Mouse (Mus musculus) kidney, postnatal 36 days (tissue): ENCODE measurements around the gene Vsir.
A peak's percentile ranks its signal among the peaks of the same experiment; 100 is the strongest.

Source experiments
- DNase-seq, 2 experiments: peaks; one replicate each; pipeline ENCODE4 v3.0.0; 2021 to 2022; ENCODE audit warnings: mixed read lengths in 2 of 2

Gene Vsir

DNA sequence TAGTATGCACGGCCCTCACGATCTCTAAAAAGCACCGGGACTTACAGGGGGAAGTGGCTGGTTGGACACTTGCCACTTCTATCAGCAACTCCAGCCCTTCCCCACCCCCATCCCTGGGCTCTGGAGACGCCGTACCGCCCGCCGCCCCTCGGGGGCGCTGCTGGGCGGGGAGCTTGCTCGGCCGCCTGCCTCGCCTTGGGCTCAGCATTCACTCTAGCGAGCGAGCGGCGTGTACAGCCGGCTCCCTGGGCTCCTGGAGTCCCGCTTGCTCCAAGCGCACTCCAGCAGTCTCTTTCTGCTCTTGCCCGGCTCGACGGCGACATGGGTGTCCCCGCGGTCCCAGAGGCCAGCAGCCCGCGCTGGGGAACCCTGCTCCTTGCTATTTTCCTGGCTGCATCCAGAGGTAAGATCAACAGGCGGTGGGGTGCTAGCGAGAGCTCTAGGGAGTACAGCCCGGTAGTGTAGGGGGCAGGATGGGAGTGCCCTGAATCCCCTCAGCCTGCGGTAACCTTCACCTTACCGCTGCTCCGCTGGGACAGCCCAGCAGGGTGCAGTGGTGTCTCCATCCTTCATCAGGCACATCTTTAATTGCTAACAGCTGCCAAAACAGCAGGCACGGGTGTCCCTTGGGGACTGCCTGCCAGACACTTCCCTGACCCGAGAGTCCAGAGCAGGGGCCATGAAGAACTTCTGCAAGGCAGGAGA, at the start of gene Vsir:
Gene Vsir, plus strand, starts transcription at position 151 of the 705 bp plus-strand sequence.
- peak; percentile 77 to 86 for DNase-seq

DNA sequence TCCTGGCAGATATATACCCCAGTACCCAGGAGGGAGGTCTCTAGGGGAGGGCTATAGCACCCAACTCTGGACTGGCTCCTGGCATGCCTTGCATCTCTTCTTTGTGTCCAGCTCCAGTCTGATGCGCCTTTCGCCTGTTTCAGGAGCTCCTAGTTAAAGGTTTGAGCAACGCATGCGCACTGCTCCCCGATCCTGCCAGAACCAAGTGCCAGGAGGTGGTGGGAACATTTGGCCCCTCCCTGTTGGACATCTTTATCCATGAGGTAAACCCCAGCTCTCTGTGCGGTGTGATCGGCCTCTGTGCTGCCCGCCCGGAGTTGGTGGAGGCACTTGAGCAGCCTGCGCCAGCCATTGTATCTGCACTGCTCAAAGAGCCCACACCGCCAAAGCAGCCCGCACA, 47.0 kb upstream of the Vsir start:
- DNase-seq: no peak

DNA sequence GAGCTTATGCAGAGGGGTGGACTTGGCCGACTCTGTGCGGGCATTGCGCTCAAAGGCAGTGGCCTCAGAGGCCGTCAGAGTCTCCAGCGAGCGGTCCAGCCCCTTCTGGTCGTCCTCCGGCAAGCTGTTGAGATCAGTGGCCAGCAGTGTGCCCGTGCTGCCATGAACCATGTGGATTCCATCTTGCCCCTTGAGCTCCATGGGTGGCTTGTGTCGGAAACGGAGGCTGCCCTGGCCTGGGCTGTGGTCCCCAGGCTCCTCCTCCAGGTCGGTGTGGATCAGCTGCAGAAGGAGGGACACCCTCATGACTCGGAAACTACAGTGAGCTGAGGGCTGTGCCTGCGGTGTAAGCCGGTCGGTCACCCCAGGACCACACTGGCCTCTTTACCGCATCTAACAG, 43.2 kb upstream of the Vsir start:
- DNase-seq: no peak

DNA sequence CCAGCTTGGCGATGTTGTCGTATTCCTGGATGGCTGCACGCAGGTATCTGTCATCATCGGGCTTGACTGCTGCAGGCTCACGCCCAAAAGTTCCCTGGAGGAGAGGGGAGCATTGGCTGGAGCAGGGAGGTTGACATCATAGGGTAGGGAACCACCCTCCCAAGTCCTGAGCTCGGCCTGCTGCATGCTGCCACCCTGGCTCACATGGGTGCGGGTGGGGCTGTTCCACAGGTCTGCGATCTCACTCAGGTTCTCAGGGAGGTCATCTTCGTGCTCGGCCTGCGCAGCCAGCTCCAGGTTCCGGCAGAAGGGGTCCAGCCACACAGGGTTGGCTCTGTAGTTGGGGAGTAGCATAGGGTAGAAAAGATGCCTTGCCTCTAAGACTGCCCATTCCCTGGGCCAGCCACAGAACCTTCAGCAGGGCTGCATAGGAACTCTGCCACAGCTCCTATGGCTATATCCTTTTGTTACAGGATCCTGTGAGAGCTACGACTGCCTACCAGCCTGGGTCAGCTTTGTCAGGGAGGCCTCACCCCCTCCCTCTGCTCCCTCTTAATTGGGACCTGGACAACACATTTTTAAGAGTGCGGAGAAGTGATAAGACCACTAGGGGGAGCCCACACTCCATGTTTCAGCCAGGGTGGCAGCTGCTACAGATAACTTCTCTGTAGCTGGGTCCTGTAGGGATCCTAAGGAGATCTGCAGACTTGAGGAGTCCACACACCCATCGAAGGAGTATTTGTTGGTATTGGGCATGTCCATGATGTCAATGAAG, 41.6 kb upstream of the Vsir start:
- peak; percentile 76 to 84 for DNase-seq

DNA sequence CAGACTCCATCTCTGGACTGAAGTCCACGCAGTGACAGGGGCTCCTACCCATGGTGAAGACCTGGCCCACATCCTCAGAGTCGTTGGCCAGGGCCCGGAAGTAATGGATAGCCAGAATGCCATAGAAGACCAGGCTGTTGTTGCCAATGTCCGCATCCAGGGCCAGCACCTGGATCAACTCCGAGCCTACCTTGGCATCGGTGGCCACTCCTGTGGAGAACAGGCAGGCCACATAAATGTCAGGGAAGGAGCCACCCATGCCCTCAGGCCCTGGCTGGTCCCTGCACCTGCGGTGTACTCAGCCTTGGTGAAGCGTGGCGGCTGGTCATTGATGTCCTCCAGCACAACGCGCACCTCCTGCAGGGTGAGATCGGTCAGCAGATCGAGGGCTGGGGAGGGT, 36.0 kb upstream of the Vsir start:
- DNase-seq: no peak

DNA sequence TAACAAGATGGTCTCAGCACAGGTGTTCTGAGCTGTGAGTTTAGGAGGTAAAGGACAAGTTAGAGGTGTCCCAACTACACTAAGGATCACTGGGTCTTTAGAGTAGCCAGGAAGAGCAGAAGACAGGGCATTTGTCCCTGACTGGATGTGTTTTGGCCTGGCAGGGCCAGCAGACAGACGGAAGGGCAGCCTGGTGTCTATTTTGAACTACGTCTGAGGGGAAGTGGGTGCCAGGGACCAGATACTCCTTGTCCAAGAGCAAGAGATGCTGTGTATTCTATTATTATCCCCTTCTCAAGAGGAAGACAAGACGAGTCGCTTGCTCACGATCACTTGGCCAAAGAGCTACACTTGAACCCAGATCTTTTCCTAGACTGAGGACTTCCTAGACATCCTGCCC, 33.0 kb upstream of the Vsir start:
- no peak for DNase-seq

DNA sequence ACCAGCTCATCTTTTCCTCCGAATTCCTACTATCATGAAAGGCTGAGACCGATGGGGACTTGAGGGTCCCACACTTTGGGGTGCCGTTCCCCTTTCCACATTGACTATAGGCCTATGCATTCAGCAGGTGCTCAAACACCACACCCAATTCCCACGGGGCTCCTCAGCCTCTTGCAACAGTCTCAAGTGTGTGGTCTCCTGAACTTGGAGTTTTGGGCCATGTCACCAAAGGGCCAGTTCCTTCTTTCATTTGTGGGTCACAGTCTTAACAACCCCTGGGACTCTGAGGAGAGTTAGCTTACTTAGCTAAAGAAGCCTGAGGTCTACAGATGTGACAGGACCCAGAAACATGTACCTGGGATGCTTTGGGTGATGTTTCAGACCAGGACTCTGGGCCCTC, 30.5 kb upstream of the Vsir start:
- DNase-seq: no peak

DNA sequence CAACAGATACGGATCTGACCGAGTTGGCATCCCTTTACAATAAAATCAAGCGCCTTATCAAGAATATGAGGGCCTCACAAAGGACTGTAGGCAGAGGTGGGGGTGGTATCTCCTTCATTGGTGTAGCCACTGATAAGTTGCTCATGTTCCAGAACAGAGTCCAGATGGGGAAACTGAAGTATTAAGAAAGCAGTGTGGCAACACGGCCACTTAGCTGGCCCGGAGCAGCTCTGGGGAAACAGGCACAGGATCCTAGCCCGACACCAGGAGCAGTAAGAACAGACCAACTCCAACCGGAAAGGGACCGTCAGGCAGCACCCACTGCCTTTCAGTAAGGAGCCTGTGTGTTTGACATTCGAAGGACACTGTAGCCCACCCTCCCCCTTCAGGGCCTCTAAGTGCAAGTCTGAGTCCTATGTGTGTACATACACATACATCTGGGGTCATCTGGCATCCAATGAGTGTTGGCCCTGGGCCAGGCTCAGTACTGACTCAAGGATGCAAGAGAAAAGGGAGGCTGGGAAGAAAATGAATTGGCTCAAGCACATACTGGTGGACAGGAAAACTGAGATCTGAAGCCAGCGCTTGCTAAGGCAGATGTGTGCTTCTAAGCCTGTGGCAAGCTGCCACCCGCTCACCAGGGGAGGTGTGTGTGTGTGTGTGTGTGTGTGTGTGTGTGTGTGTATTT, 17.5 kb upstream of the Vsir start:
- no peak for DNase-seq

DNA sequence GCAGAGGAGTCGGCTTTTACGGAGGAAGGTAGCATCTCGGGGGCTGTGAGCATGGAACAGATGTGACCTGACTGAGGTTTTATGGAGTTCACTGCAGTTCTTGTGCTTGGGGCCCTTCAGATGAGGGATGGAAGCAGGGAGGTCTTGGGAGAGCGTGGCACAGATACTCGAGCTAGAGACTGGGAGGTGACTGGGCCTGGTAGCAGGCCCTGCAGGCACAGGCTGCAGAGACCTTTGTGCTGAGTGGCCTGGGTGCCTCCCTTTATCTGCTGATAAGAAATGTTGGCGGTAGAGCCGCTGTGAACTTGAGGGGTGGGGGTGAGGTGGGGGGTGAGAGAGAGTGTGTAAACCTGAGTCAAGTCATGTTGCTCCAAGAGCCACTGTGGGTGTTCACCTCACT, 12.1 kb upstream of the Vsir start:
- DNase-seq: no peak

DNA sequence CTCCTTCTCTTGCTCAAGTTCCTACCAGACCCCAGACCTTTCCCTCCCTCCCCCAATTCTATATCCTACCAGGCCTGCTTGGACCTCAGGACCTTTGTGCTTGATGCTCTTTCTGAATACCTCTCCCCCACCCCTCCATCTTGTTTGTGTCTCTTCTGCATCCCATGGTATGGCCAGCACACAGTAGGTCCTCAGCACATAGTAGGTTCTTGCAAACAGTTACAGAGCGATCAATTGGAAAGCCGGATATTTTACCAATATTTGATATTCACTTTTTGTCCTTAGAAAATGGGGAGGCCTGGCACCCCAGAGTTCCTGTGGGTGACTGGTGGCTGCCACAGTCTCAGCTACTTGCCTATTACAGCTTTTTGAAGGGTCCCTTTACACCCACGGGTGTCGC, 11.6 kb upstream of the Vsir start:
- DNase-seq: no peak

DNA sequence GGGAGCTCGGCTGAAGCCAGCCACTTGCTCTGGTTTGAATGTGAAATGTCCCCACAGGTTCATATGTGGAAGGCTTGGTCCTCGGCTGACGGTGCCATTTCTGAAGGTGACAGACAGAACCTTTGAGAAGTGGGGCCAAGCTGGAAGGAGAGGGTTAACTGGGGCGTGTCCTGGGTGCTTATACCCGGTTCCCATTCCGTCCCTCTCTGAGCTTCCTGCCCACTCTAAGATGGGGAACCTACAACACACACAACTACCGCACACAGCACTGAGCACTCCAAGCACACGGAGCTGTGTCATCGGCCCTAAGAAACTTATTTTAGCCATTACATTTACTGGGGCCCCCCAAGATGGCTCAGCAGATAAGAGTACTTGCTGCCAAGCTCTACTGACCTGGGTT, 5.1 kb upstream of the Vsir start:
- DNase-seq: no peak

DNA sequence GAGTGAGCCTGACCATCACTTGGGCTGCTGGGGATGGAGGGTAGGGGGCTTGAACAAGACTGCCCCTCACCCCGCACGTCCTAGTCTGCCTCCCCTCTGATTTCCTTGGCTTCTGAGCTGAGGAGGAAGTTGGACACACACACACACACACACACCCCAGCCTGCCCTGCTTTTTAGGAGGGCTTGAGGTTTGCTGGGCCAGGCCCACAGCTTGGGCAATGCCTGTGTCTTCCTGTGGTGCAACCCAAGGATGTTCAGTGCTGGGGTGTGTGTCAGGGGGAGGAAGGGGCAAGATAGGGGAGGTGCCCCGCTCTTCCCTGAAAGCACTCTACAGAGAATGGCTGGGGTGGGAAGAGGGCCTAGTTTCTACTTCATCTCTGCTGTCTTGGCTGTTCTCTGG, 2.5 kb upstream of the Vsir start:
- no peak for DNase-seq

DNA sequence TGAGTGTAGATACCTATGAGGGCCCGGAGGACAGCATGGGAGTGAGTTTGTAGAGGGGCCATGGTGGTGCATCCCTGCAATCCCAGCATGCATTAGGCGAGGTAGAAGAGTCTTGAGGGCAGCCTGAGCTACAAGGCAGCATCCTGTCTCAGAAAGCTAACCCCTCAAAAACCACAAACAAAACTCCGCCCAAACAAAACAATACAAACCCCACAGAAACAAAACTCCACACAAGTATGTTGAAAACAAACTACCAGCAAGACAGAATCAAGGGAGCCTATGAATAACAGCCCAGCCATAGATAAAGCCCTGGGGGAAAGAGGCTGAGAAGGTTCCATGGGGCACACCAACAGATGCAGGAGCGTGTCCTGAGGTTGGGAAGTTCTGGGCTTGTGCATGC, 595 bp upstream of the Vsir start:
- no peak for DNase-seq

DNA sequence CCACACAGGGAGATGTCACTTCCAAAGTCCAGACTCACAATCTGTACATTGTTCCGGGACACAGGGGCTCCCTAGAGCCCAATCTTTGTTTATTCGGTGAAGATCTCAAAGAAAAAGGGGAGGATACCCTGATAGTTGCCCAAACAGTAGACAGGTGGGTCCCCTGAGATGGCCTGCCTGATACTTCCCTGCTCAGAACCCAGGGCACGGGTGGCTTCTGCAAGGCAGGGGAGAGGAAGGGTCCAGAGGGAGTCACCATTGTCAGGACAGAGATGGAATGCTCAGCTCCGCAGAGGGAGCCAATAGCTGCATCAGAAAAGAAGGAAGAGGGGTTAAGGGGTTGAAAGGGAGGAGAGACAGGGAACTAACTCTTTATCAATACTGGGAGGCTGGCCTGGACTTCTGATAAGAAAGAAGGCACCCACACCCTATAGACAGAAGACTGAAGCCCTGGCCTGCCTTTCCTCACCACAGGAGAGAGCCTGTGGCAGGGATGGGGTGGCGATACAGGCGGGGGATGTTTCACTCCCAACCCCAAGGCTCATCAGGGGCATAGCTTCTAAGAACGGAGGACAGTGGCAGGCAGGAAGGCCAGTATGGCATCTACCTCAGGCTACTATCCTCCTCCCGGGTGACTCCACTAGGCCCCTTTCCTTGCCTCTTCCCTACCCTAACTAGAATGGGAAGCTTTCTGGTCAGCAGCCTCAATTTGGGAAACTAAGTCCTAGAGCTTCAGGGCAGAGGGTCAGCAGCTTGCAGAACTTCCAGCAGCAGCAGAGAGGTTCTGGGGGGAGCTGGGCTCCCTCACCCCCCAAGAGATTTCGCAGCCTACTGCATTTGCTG, 1.3 kb downstream of the Vsir start:
- no peak for DNase-seq

DNA sequence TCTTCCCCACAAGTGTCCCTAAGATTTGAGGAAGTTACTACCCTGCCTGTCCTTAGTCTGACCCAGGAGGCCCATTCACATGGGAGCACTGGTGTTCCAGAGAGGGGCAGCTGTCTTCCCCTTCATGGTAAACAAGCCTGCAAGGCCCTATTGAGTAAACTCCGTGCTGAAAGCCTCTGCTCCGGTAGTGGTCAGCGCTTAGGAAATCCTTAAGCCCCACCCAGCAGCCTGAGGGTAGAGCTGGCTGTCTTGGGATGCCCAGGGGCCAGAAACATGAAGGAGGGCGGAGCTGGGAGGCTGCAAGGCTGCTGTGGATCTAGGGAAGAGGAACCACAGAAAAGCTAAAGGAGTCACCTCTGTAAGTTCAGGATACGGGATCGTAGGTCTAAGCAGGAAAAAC, 2.4 kb downstream of the Vsir start:
- DNase-seq: peak; percentile 54 to 55

DNA sequence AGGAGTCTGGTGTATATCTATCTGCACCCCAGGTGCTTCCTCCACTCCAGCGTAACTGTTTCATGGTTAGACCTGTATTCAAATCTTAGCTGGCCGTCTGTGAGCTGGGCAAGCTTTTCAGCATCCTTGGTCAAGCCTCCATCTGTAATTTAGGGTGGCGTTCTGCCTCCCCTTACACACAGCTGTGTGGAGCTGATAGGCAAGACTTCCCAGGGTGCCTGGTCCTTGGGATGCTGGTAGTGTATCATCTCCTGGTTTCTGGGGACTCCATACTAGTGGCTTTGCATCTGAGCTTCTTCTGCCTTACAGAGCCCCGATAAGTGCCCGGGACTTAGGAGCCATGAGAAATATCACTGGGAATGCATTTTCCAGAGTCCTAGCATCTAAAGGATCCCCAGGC, 3.0 kb downstream of the Vsir start:
- DNase-seq: no peak

DNA sequence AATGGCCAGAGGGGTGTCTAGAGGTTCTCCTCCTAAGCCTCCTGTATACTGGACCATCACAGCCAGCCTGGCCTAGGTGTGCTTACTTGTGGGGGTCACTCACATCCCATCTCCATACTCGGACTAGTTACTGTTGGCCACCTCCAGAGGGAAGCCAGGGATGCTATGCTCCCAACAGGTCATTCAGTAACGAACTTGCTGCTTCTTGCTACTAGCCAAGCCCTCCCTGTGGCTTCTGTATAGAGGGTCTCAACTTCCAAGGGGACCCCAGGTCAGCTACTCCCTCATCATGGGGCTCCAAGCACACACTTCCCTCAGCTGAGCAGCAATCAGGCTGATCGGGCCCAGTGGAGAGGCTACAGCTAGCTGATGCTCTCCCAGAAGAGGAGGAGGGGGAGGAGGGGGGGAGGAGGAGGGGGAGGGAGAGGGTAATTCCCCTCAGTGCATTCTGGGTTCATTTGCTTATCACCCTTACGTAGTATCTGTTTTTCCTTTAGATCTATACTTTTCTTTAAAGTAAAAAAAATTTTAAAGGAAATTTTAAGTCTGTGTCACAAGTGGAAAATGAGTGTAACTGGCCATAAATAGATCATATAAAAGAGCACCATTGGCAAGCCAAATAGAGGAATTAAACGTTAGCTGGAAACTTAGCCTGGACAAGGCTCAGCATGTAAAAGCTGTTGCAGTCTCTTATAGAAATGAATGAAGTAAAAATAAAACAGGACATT, 3.6 kb downstream of the Vsir start:
- no peak for DNase-seq

DNA sequence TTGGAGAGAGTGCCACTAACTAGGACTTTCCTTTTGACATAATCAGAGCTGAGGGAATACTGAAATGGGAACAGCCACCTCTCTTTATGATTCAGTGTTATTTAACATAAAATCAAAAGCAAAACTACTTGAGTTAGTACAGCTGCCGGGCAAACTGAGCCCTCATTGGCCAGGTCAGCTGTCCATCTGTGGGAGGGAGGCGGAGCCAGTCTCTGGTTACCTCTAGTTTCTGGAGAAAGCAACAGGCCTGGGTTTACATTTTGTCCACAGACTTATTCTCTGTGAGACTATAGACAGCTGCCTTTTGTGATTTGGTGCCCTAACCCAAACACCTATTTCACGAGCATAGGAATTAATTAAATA, 4.1 kb downstream of the Vsir start:
- DNase-seq: peak; percentile 93 to 96

DNA sequence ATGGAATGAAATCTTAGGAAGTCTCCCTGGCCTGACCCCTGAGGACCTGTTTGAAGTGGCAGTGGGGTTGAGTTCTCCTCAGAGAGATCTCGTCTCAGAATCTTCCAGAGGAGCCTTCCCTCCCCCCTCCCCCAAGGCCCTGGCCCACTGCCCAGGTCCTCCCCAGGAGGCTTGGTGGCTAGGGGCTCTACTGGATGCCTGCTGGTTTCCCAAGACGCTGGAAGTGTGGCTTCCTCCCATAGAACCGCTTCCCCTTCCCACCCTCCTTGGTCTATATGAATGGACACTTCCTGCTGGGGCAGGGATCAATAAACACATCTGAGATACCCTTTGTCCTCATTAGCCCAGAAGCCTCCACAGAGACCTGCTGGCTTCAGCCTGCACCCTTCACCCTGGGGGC, 4.6 kb downstream of the Vsir start:
- DNase-seq: no peak

DNA sequence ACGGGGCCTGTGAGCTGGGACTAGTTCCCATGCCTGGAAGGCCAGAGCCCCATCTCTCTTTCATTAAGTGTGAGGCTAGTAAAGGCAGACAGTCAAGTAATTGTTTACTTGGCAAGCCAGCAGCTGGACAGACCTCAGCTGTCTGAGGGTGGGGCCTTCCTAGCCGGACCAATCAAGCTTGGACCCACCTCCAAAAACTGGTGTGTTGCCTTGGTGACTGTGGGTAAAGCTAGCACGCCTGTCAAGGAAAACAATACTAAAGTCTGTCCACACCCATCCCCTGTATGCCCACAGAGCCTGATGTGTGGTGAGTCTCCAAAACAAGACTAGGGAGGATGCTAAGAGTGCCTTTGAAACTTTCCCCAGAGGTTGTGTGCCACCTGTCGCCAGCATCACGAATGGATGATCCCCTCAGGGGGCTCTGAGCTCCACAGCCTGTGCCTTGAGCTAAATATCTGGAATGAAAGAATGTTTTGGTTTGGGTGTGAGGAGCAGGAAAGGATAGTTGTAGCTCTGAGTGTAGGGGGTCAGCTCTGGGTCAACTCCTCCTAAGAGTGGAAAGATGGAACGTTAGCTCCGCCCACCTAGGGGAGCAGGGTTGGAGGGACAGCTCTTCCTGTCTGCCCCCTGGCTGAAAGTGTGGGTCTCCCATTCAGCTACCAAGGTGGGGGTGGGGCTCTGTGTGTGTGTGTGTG, 5.3 kb downstream of the Vsir start:
- DNase-seq: peak; percentile 63 to 77

DNA sequence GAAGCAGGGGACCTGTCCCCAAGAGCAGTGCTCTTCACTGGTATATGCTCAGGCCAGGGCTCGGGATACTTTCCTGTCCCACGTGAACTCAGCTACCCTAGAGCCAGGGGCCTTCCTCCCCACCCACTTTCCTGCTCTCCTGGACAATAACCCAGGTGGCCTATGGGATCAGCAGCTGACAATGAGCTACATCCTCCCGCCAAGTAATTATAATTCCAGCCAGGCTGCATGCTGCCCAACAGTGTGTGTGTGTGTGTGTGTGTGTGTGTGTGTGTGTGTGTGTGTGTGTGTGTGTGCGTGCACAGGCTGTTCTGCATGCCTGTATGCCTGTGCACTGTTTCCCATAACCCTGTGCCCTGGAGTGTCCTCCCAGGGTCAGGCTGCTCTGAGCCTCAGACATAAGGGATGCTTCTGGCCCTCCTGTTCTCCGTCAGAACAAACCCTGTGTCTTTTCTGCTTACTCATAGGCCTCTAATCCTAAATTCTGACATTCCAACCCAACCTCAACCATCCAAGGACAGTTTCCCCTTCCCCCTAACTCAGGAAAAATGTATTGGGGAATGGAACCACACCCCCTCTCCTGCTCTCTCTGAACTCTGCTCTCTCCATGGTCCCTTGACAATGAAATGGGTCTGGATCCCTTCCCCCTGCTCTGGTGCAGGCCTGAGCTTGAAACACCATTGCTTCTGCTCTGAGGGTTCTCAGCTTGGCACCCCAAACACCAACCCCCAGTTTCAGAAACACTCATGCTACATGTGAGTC, 6.8 kb downstream of the Vsir start:
- DNase-seq: peak in 1 of 2 experiments; percentile 26
